Mouse (Mus musculus): ENCODE data around the gene Rad9b.
A peak's percentile ranks its signal among the peaks of the same experiment; 100 is the strongest.

Gene Rad9b

DNA sequence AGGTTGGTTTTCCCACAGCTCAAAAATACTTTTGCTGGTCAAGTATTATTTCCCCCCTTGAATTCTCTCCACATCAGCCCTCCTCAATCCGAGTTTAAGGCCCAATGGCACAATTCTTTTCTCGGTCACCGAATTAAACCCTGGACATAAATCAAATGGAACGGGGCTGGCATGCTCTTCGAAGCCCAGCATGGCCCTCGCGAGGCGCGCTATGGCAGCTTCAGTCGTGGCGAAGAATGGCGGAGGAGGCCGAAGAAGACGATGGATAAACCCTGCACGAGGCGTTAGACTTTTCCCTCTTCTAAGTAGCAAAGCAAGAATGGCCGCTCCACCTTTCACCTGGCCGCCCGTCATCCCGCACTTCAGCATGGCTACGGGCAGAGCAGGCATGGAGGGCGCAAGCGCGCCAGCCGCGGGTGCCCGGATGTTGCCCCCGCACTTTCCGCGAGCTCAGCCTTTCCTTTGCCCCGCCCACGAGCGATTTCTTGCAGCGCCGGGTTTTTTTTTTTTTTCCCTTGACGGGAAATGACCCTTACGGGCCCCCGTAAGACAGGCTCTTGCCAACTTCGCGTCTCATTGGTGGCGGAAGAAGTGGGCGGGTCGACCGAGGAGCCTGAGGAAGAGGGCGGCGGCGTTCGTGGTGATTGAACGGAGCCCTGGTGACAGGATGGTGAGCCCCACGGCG, at the start of gene Rad9b, which contains the start of gene Vps29:
TSS of gene Rad9b (minus strand) at position 427 of the 685 bp plus-strand sequence.
TSS of gene Vps29 (plus strand) at position 563 of the 685 bp plus-strand sequence.
- peak; percentile 99 for DNase-seq (ENCODE audit: low spot score)

DNA sequence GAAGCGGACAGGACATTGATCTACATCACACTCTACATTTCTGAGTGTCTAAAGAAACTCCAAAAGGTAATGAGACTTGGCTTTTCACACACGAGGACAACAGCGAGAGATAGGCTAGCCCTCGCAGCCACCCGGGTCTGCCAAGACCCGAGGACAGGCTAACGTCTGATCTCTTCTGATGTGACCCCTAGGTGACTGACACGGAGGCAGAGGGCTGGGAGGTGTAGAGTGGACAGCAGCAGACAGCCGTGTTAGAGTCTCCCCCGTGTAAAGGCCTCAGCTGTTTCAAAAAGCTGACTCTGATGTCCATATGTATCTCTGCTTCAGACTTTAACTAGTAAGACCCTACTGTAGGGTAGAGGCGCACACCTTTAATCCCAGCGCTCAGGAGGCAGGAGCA, 49.3 kb upstream of the Rad9b start:
- DNase-seq (ENCODE audit: low spot score), result no peak

DNA sequence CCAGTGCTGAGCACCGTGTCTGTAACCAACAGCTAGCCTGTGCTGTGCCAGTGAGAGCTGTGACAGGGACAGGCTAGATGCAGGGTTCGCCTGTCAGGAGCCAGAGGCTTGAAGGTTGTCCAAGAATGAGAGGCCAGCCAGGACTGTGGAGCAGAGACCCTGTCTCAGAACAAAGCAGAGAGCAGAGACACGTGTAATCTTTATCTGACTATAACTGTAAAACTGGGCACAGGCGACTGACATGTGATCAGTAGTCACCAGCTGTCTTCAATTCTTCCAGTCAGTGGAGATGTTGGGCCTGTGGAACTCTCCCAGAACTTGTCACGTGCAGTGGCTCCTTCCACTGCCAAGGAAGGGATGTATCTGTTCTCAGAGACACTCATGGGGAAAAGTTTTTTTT, 48.7 kb upstream of the Rad9b start:
- peak; percentile 21 for DNase-seq (ENCODE audit: low spot score)

DNA sequence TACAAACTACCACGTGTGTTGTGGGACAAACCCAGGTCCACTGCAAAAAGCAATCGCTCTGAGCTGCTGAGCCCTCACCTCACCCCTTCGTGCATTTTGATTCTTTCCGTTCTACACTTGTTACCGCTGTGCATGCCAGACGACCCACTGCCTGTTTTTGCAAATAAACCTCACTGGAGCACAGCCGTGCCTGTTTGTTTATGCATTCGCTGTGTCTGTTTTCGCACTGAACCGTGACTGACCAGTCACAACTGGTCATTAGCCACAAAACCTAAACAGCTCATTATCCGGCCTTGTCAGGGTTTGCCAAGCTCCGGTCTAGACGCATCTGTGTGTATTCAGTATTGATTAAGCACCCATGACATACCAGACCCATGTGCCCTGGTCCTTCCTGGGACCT, 48.1 kb upstream of the Rad9b start:
- no peak for DNase-seq (ENCODE audit: low spot score)

DNA sequence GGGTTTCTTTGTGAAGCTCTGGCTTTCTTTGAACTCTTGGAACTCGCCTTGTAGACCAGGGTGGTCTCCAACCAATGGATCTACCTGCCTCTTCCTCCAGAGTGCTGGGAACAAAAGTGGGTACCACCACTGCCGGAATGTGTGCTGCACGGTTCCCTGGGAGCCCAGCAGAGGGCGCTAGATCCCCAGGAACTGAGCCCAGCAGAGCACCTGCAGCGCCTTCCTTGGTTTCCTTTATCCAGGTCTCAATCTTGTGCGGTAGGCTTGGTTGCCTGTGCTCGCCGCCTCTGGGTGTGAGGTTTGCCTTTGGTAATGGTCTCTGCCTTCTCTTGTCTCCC, 47.2 kb upstream of the Rad9b start:
- DNase-seq (ENCODE audit: low spot score), result peak; percentile 47

DNA sequence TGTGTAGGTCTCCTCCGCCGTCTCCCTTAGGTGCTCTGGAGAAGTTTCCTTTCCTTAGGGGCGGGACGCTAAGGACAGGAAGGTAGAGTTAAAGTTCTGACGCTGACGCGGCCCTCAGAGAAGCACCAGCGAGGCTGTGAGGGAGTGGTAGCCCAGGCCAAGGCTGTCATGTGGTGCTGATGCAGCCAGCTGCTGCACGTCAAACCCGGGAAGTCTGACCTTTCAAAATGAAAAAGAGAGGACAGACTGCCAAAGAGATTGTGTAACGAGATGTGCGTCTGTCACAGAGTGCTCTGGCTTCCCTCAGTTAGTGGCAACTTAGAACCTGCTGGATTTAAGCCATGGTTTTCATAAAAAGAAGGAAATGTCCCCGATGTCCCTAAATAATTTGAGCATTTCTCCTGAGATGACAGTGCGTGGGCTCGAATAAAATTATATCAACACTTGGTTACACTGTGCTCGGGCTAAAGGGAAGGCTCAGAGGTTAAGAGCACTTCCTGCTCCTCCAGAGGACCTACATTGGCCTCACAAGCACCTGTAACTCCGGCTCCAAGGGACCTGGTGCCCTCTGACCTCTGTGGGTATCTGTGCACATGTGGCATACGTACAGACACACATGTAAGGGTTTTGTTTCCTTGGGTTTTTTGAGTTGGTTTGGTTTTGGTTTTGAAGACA, 46.7 kb upstream of the Rad9b start:
- peak; percentile 79 for DNase-seq (ENCODE audit: low spot score)

DNA sequence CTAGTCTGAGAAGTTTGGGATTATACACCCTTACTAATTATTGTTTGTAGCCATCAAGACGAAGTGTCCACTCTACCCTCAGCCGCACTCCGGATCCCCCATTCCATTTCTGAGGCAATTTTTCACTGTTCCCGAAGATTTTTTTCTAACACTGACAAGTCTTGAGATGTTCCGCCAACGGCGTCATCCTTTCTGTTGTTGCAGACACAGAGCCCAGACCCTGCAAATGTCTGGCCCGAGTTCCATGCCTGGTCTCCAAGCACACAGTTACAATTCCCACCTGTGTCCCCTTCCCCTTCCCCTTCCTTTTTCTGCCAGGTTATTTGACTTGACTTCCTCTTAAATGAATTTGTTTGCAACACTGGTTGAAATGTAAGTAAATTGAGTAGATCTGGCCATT, 45.8 kb upstream of the Rad9b start:
- DNase-seq (ENCODE audit: low spot score), result no peak

DNA sequence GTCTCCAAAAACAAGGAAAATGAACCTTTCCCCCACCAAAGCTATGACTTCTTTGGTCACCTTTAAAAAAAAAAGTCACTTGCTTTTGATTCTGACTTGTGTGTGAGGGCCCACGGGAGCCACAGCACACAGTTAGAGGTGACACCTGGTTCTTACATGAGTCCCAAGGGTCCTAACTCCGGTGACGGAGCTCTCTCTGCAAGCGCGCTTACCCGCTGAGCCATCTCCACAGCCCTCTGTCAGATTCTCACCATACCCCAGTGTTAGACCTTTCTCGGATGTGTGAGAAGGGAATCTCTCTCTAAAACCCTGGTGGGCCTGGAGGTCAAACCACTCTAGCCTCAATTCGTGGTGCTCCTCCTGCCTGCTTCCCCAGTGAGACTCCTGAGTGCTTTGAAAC, 43.5 kb upstream of the Rad9b start:
- DNase-seq (ENCODE audit: low spot score), result no peak

DNA sequence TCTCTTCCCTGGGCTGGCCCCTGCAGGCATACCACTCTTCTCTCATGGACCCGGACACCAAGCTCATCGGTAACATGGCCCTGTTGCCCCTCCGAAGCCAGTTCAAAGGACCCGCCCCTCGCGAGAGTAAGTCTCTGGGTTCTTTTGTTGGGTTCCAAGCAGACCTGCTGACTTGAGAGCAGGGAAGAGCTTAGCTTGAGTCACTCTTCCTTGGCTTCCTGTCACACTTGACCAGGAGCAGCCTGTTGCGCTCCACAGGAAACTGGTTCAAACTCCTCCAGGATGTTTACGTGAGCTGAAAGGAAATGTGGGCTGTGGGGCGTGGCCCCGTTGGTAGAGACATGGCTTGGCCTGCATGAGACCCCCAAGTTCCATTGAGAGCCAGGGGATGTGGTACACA, 42.8 kb upstream of the Rad9b start:
- DNase-seq (ENCODE audit: low spot score), result no peak

DNA sequence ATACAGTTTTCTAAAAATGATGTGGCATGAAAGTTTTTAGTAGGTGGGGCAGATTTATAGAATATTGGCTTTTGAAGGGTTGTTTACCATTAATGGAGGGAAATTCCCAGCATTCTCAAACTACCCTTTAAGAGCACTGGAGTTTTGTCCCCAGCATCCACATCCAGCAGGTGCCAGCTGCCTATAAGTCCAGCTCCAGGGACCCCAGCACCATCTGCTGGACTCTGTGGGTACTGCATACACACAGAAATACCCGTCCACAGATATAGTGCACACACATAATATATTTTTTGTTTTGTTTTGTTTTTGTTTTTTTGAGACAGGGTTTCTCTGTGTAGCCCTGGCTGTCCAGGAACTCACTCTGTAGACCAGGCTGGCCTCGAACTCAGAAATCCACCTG, 39.9 kb upstream of the Rad9b start:
- DNase-seq (ENCODE audit: low spot score), result peak; percentile 70

DNA sequence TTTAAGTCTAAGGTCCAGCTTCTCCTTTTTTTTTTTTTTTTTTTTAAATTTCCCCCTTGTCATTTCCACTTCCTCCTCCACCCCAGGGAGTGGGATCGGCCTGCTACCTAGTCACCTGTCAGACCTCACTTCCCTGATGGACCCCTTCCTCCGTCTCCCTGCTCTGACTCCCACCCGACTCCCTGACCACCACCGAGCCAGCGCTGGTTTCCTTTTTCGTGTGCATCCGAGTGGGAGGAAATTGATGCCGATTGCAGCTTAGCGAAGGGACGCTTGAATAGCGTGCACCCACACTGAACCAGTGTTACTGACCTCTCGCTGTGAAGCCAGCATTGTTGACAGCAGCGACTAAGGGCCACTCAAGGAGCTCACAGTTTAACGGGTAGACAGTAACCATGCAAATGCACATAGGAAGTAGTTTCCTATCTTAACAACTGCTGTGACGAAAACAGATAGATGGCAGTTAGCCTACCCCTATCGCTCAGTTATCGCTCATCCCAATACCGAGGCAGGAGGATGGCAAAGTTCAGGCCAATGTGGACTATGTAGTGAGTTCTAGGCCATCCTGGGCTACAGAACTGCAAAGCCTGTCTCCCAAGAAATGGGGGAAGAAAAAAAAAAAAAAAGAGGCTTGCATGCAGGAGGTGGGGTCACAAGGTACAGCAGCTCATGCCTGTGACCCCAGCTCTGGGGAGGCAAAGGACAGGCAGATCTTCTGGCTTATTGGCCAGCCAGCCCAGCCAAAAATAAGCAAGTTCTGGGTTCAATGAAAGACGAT, 38.4 kb upstream of the Rad9b start:
- no peak for DNase-seq (ENCODE audit: low spot score)

DNA sequence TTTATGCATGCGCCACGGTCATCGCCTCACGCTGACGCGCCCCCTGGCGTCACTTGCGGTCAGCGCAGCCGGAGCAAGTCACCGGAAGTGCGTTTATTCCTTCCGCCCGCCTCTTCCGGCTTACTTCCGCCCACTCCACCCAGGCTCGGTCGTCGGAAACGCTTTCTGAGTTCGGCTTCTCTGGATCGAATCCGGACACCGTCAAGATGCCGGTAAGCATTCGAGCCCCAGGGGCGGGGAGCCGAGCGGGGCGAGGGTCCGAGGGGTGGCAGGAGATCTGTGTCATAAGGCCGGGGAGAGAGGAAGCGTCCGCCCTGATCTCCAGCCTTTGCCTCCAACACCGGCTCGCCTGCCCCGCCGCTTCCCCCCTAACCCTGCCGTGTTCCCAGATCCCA, 37.8 kb upstream of the Rad9b start, which contains the start of gene Arpc3:
TSS of gene Arpc3 (plus strand) at position 93 of the 395 bp plus-strand sequence.
- DNase-seq (ENCODE audit: low spot score), result peak; percentile 89

DNA sequence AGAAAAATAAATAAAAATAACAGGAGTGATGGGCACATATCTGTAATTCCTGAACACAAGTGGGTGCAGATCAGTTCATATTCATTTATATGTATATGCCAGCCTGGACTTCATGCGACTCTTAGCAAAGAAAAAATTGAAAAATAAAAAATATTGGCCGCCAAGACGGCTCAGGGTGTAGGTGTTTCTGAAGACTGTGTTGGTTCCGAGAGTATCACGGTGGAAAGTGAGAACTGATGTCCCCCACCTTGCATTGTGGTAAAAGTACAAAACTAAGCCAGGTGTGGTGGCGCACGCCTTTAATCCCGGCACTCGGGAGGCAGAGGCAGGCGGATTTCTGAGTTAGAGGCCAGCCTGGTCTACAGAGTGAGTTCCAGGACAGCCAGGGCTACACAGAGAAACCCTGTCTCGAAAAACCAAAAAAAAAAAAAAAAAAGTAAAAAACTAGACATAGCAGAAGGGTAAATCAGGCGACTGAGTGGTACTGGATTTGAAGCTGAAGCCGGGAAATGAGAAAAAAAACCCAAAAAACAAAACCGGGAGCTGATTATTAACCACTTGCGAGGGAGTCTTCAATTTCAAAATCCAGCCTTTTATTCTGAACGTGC, 37.2 kb upstream of the Rad9b start:
- DNase-seq (ENCODE audit: low spot score), result no peak

DNA sequence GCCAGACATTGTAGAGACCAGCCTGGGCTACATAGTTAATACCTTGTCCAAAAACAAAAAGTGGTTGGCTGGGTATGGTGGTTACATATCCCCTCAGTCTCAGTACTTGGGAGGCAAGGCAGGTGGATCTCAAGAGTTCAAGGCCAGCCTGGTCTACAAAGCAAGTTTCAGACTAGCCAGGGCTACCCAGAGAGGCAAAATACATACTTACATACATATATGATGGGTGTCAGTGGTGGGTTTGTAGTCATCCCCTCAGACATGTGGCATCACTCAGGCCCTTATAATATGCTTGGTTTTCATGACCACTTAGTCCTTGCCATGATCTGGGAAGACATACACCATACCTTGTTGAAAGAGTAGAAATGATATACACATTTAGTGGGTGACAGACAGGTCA, 36.6 kb upstream of the Rad9b start:
- no peak for DNase-seq (ENCODE audit: low spot score)

DNA sequence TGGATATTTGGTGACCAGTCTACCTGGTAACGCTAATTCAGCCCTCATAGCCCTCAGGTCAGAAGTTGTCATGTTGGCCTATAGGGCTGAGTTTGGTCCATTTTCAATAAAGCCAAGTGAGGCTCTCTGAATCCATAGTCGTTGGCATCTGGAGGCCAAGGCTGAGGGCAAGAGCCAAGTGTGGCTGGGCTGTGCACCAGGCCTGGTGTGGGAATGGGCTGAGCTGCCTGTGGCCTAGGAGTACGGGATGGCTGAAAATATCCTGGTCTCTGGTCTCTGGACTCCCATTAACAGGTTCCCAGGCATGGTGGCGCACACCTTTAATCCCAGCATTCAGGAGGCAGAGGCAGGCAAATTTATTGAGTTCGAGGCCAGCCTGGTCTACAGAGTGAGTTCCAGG, 36.0 kb upstream of the Rad9b start:
- no peak for DNase-seq (ENCODE audit: low spot score)

DNA sequence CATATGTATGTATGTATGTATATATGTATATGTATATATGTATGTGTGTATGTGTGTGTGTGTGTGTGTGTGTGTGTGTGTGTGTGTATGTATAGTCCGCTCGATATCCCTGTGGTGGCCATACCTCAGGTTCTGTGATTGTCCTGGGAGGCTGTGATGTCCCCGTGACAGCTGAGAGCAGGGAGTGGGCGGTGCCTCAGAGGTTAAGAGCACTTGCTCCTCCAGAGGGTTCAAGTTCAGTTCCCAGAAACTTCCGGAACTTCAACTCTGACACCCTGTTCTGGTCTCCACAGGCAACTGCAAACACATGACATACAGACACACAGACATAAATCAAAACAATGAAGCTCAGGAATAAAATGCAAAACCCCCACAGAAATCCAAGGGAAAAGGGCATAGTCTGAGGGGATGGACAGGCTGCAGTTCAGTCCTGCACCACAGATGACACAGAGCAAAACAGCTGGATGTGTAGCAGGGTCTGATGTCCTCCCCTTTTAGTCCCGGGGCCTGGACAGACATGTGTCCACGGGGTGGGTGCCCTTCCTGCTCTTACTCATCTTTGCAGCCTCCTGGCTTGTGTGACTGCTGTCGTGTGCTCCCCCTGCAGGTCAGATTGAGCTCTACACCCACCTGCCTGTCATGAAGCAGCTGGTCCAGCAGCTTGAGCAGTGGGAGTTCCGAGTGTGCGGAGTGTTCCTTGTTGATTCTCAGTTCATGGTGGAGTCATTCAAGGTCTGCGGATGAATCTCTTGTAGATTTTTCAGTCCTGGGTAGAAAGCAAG, 25.5 kb upstream of the Rad9b start:
- DNase-seq (ENCODE audit: low spot score), result peak; percentile 67

DNA sequence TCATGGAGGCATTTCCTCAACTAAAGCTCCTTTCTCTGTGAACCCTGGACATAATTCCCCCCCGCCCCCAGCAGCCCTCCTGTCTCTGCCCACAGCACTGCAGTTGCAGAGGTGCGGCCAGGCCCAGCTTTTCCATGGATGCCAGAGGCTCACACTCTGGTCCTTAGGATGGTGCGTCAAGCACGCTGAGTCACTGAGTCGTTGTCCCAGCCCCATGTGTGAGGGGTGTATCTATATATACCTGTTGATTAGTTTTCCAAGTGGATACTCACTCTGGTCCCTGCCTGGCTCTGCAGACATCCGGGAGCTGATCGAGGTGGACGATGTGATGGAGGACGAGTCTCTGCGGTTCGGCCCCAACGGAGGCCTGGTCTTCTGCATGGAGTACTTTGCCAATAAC, 24.1 kb upstream of the Rad9b start:
- no peak for DNase-seq (ENCODE audit: low spot score)

DNA sequence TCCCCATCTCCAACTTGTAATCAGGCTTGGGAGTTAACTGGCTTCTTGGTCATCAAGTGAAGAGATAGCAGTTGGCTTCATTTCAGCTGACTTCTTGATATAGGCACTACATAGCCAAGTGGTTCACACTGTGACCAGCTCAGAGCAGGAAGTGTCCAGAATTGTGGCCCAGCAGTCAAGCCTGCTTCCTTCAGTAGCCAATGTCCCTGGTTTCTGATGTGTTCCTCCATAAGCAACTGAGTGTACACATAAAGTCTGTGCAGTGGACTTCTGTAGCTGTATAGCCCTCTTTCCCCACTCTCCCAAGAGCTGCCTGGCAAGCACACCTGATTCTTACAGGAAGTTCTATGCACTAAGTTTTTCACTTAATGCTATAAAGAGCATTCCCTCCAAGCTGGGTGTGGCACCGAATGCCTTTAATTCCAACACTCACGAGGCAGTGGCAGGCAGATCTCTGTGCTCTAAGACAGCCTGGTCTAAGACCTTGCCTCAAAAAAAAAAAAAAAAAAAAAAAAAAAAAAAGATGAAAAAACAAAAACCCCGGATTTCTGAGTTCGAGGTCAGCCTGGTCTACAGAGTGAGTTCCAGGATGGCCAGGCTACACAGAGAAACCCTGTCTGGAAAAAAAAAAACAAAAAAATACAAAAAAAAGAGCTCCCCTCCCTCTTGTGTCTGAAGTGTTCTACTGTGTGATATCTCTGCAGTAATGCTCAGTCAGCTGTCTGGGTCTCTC, 23.2 kb upstream of the Rad9b start:
- DNase-seq (ENCODE audit: low spot score), result no peak

DNA sequence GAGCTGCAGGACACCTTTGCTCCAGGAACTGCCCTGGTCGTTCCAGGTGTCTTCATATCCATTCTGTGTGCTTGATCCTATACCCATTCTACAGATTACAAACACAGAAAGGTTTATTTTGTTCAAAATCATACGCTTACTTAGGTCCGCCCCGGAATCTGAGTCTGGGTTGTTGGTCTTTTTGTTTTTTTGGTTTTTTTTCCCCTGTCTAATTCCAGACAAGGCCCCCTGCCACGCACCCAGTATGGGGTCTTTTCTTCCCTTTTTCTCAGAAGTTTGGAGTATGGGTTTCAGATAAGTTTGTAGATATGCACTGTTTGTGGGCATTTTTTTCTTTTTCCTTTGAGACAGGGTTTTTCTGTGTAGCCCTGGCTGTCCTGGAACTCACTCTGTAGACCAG, 18.8 kb upstream of the Rad9b start:
- DNase-seq (ENCODE audit: low spot score), result no peak

DNA sequence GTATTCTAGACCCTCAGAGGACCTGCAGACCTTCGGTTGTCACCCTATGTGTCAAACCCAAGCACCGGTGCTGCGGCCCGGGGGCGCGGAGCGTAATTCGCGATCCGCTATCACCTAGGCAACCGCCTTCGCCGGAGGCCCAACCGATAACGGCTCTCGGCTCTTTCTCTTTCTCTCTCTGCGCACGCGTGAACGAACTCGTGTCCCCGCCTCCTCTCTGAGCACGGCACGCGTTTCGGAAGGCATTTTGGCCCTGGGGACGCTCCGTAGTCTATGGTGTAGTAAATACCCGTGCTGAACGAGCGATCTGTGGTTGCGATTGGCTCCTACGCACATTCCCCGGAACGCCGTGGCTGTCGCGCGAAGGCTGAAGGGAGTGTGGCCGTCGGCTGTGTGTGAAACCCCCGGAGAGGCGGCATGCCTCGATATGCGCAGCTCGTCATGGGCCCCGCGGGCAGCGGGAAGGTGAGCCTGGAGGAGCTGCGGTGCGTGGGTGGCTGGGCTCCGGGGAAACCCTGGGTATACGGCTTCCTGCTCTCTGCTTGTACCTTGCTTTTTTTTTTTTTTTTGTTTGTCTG, 18.2 kb upstream of the Rad9b start, which contains the start of gene Fam216a:
TSS of gene Fam216a (minus strand) at position 173 of the 578 bp plus-strand sequence.
- DNase-seq (ENCODE audit: low spot score), result peak; percentile 100

Data from adipocyte (in vitro differentiated cells).